Mouse (Mus musculus): Measurements from ENCODE around the gene Gm20388.

DNA sequence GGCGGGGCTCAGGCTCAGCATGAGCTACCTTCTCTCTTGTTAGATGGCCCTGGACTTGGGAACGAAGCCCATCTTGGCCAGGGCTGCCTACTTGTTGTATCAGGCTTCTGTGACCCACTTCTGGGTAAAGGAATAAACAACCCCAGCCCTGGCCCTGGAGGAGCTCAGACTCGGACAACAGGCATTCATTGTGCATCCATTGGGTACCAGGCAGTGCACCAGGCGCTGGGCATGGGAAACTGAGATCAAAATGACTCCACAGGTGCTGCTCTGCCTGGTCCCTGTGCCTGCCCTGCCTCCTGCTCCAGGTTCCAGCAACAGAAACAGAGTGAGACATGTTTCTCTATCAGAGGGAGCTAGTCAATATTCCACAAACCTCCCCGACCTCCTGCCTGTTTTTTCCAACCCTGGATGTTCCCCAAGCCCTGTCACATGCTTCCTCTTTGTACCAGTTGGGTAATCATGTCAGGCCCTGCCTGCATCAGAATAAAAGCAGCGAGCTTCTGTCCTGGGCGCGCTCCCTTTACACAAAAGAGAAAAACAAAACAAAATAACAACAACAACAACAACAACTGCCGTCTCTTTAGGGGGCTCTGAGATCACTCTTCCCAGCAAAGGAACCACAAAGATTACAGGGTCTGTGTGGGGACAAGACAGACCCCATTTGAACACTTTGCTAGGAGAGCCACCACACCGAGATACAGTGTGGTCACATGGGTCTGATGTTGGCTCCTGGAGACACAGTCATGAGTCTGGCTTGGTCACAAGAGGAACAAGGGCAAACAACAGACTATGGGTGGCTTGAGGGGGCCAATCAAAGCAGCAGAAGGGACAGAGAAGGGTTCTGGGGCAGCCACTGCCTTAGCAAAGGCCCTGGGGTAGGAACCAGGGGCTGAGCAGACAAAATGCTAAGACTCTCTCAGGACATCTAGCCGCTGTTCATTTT, 708.9 kb downstream of the Gm20388 start:
- no peak for TF ChIP-seq CTCF (conservative IDR thresholded peaks at IDR 0.05; ENCODE audit: insufficient read depth, insufficient read length, low read depth, low read length)
- TF ChIP-seq POLR2A (IDR thresholded peaks at IDR 0.05; ENCODE audit: low read depth, low read length) = no peak

Measured in kidney, adult 2 months (tissue).